In the genomic region with DNA sequence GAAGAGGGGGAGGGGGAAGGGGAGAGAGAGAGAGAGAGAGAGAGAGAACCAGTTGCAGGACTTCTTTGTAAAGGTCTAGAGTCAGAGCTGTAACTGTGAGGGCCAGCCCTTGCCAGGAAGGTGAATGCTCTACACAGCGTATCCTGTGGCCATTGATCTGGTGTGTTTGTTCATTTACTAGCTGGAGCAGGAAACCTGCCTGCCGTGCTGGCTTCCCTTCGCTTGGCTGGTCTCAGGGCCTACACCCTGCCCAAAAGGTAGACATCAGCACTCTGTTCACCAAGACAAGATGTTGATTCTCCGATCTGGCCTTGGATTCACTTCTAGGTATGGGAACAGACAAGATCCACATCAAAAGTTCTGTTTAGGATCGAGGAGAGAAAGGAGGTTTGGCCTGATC, we compare ENCODE assay signal across 11 mouse cellular contexts.
A peak's percentile ranks its signal among the peaks of the same experiment; 100 is the strongest.
DNase-seq lines count a peak whose midpoint lies in the region; ATAC-seq lines count a peak whose summit lies in the region.
"Had no signal": no experiment of that assay in that cellular context is flagged by ENCODE, and none has a peak within 500 bp of the region (broad histone marks: within the 10 kb centered on the region; RNA-seq: fewer than 3 reads in every experiment).

No protein-coding gene starts in this region.

- H3K27ac ChIP-seq in midbrain, embryonic 10.5 days (replicated peaks), result 0 out of 2 replicates have a peak overlapping the region, but pooled peaks have one; percentile 18
- H3K27ac ChIP-seq in midbrain, embryonic 15.5 days, result no peak overlapping the region
- peak overlapping the region; percentile 83 for H3K27ac ChIP-seq in embryonic facial prominence, embryonic 10.5 days (replicated peaks)
- H3K27ac ChIP-seq in midbrain, embryonic 14.5 days (replicated peaks; ENCODE audit: low read depth, low read length), result no peak overlapping the region
- H3K27ac ChIP-seq: liver, embryonic 15.5 days; macrophage had no signal

- no peak for ATAC-seq in midbrain, embryonic 15.5 days (replicated peaks)
- ATAC-seq in midbrain, embryonic 14.5 days (ENCODE audit: low FRiP score, low TSS enrichment), result no peak
- no peak for ATAC-seq in cerebellum, adult (ENCODE audit: insufficient number of reproducible peaks, low FRiP score, low TSS enrichment)

- no peaks in the 10 kb centered on the region for H3K27me3 ChIP-seq in midbrain, embryonic 10.5 days (ENCODE audit: low read depth, poor library complexity, severe bottlenecking)
- no peaks in the 10 kb centered on the region for H3K27me3 ChIP-seq in midbrain, embryonic 15.5 days (replicated peaks)
- H3K27me3 ChIP-seq in embryonic facial prominence, embryonic 10.5 days (replicated peaks; ENCODE audit: low read depth, poor library complexity, severe bottlenecking), result no peaks in the 10 kb centered on the region; the same call in 1 of the 2 replicates
- H3K27me3 ChIP-seq in splenic B cell, adult 2 months (ENCODE audit: control insufficient read depth, insufficient read depth, low read length, poor library complexity, severe bottlenecking), result no peaks in the 10 kb centered on the region
- no peaks in the 10 kb centered on the region for H3K27me3 ChIP-seq in midbrain, embryonic 14.5 days (ENCODE audit: control insufficient read depth, insufficient read depth, low read length)
- H3K27me3 ChIP-seq: liver, embryonic 15.5 days had no signal

- H3K4me2 ChIP-seq in midbrain, embryonic 15.5 days, result no peak overlapping the region
- H3K4me2 ChIP-seq in midbrain, embryonic 14.5 days (ENCODE audit: low read length), result no peak overlapping the region
- H3K4me2 ChIP-seq: liver, embryonic 15.5 days had no signal

- peaks cover 28% of the 10 kb centered on the region for H3K4me1 ChIP-seq in midbrain, embryonic 10.5 days
- H3K4me1 ChIP-seq in midbrain, embryonic 15.5 days, result peaks cover 17% of the 10 kb centered on the region
- peaks cover 60% of the 10 kb centered on the region for H3K4me1 ChIP-seq in embryonic facial prominence, embryonic 10.5 days
- 0 out of 2 replicates have a peak, but pooled peaks cover 10% of the 10 kb centered on the region for H3K4me1 ChIP-seq in midbrain, embryonic 14.5 days (ENCODE audit: control insufficient read depth, insufficient read depth, low read length)

- no peaks in the 10 kb centered on the region for H3K36me3 ChIP-seq in midbrain, embryonic 10.5 days
- H3K36me3 ChIP-seq in midbrain, embryonic 15.5 days (replicated peaks), result no peaks in the 10 kb centered on the region
- H3K36me3 ChIP-seq in embryonic facial prominence, embryonic 10.5 days (replicated peaks), result no peaks in the 10 kb centered on the region
- no peaks in the 10 kb centered on the region for H3K36me3 ChIP-seq in splenic B cell, adult 2 months (ENCODE audit: control insufficient read depth, insufficient read depth, low read length, poor library complexity, severe bottlenecking)
- no peaks in the 10 kb centered on the region for H3K36me3 ChIP-seq in midbrain, embryonic 14.5 days (ENCODE audit: control insufficient read depth, insufficient read depth, low read length)
- H3K36me3 ChIP-seq: liver, embryonic 15.5 days had no signal

- DNase-seq in midbrain, embryonic 10.5 days (ENCODE audit: low spot score), result no peak
- DNase-seq in embryonic facial prominence, embryonic 10.5 days (ENCODE audit: low spot score), result no peak
- peak; percentile 24 to 43 for DNase-seq in kidney, postnatal 4 days
- peak; percentile 41 for DNase-seq in splenic B cell, adult 2 months (ENCODE audit: low read depth, low spot score)
- DNase-seq in midbrain, embryonic 14.5 days, result no peak
- DNase-seq in spleen, postnatal 36 days (ENCODE audit: low spot score in 2 of 2), result no peak
- DNase-seq: cerebellum, adult 8-10 months had no signal

- 84% methylated on average over 5 of the region's 5 CpGs for WGBS in midbrain, embryonic 10.5 days
- 85% methylated on average over 5 of the region's 5 CpGs for WGBS in midbrain, embryonic 15.5 days
- 86% methylated on average over 5 of the region's 5 CpGs for WGBS in embryonic facial prominence, embryonic 10.5 days
- WGBS in midbrain, embryonic 14.5 days, result 87% methylated on average over 5 of the region's 5 CpGs

- H3K4me3 ChIP-seq in midbrain, embryonic 10.5 days, result no peak overlapping the region
- H3K4me3 ChIP-seq in midbrain, embryonic 15.5 days, result no peak overlapping the region
- H3K4me3 ChIP-seq in embryonic facial prominence, embryonic 10.5 days, result no peak overlapping the region
- no peak overlapping the region for H3K4me3 ChIP-seq in midbrain, embryonic 14.5 days (replicated peaks; ENCODE audit: low read depth, low read length)
- H3K4me3 ChIP-seq: liver, embryonic 15.5 days had no signal

- no peak overlapping the region for H3K9ac ChIP-seq in midbrain, embryonic 15.5 days
- H3K9ac ChIP-seq in midbrain, embryonic 14.5 days (replicated peaks; ENCODE audit: low read length), result no peak overlapping the region
- H3K9ac ChIP-seq: liver, embryonic 15.5 days had no signal

- H3K9me3 ChIP-seq in midbrain, embryonic 10.5 days (replicated peaks), result no peaks in the 10 kb centered on the region
- no peaks in the 10 kb centered on the region for H3K9me3 ChIP-seq in midbrain, embryonic 15.5 days
- H3K9me3 ChIP-seq in embryonic facial prominence, embryonic 10.5 days, result no peaks in the 10 kb centered on the region
- no peaks in the 10 kb centered on the region for H3K9me3 ChIP-seq in midbrain, embryonic 14.5 days (ENCODE audit: control insufficient read depth, low read length)
- H3K9me3 ChIP-seq: liver, embryonic 15.5 days had no signal

Comparison
In these comparisons a context has a peak if more than half of its experiments do, and no peak if none do; other contexts are left out.
1. H3K27ac ChIP-seq: peak in midbrain, embryonic 10.5 days (single experiment) and embryonic facial prominence, embryonic 10.5 days (single experiment); none in midbrain, embryonic 15.5 days (single experiment) and midbrain, embryonic 14.5 days (single experiment).
2. DNase-seq: peak in kidney, postnatal 4 days (2 of 2) and splenic B cell, adult 2 months (single experiment); none in midbrain, embryonic 10.5 days (single experiment), embryonic facial prominence, embryonic 10.5 days (single experiment), midbrain, embryonic 14.5 days (single experiment) and spleen, postnatal 36 days (0 of 2).